In the genomic region with DNA sequence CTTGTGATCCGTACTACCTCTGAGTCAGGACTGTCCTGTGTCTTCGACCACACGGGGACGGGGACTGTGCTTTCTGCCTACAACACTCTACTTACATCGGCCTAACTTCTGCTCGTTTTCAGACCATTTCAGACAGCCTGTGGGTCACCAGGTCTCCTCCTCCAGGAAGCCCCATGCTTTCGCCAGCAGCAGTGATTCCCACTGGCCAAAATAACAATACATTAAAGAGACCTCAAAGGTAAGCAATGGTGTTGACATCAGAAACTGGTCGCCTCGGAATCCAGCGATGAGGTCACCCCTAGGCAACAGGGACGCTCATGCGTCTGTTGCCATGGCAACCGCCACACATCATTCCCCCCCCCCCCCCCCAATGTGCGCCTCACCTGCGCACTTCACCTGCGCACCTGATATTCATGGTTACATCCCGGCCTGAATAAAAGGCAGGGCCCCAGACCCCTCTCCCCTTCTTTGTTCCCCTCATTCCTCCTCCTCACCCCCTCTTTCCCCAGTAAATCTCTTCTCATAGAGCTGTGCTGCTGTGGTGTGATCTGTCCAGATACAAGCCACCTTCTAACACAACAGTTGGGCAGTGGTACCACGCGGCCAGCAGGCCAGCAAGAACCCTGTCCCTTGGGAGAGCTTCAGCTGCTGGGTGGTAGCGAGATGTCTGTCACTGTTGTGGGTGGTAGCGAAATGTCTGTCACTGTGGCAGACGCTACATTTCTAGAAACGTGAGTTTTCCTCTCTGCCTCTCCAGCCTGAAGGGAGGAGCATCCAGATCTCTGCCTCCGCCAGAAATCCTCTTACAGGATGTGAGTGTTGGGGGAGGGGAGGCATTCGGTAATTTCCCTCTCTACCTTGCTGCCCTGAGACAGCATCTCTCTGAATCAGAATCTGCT, we compare ENCODE assay signal across 9 mouse cellular contexts.
DNase-seq lines count a peak whose midpoint lies in the region; ATAC-seq and TF ChIP-seq lines count a peak whose summit lies in the region.
"Had no signal": no experiment of that assay in that cellular context is flagged by ENCODE, and none has a peak within 500 bp of the region (broad histone marks: within the 10 kb centered on the region; RNA-seq: fewer than 3 reads in every experiment).

No protein-coding gene starts in this region.

- TF ChIP-seq CTCF in lung, embryonic 14.5 days (IDR thresholded peaks at IDR 0.05; ENCODE audit: low read depth): no peak
- TF ChIP-seq CTCF in lung, adult 2 months (IDR thresholded peaks at IDR 0.05; ENCODE audit: insufficient read depth, low read length): no peak

- no peak overlapping the region for H3K9ac ChIP-seq in lung, embryonic 14.5 days
- H3K9ac ChIP-seq: heart, embryonic 15.5 days had no signal

- H3K4me3 ChIP-seq in lung, embryonic 14.5 days (ENCODE audit: low read depth, low read length): no peak overlapping the region
- no peak overlapping the region for H3K4me3 ChIP-seq in lung, adult 2 months (replicated peaks; ENCODE audit: extremely low read depth, low read depth, low read length)
- H3K4me3 ChIP-seq in hindbrain, embryonic 10.5 days: no peak overlapping the region
- H3K4me3 ChIP-seq: heart, embryonic 15.5 days had no signal

- TF ChIP-seq POLR2A in lung, adult 2 months (IDR thresholded peaks at IDR 0.05; ENCODE audit: borderline replicate concordance, extremely low read depth, low read depth, low read length): no peak

- 36% methylated on average over 24 of the region's 25 CpGs for WGBS in lung, embryonic 14.5 days
- 44% methylated on average over 25 of the region's 25 CpGs for WGBS in lung, adult 2 months
- WGBS in hindbrain, embryonic 10.5 days: 47% methylated on average over 25 of the region's 25 CpGs

- H3K36me3 ChIP-seq in lung, embryonic 14.5 days (ENCODE audit: insufficient read depth): no peaks in the 10 kb centered on the region
- no peaks in the 10 kb centered on the region for H3K36me3 ChIP-seq in hindbrain, embryonic 10.5 days
- H3K36me3 ChIP-seq: heart, embryonic 15.5 days had no signal

- DNase-seq in cerebellum, postnatal 14 days: peak; percentile 24 to 38
- no peak for DNase-seq in cerebellum, adult 11 months
- DNase-seq in lung, embryonic 14.5 days: peak; percentile 59
- DNase-seq in lung, adult 2 months: no peak
- no peak for DNase-seq in hindbrain, embryonic 10.5 days (ENCODE audit: low spot score)
- DNase-seq in naive thymus-derived CD4-positive, alpha-beta T cell, adult 2 months (ENCODE audit: low read depth): peak; percentile 28
- no peak for DNase-seq in spleen, postnatal 10 days (ENCODE audit: low spot score in 2 of 2)
- no peak for DNase-seq in urinary bladder, postnatal 14 days (ENCODE audit: low spot score)

- peaks cover 15% of the 10 kb centered on the region; the same call in 1 of the 2 replicates for H3K4me1 ChIP-seq in lung, embryonic 14.5 days (ENCODE audit: insufficient read depth)
- no peaks in the 10 kb centered on the region for H3K4me1 ChIP-seq in lung, adult 2 months (ENCODE audit: control insufficient read depth, insufficient read depth, low read length)
- peaks cover 23% of the 10 kb centered on the region for H3K4me1 ChIP-seq in hindbrain, embryonic 10.5 days (replicated peaks)

- H3K27ac ChIP-seq in lung, embryonic 14.5 days (ENCODE audit: low read depth): no peak overlapping the region
- H3K27ac ChIP-seq in hindbrain, embryonic 10.5 days: 0 out of 2 replicates have a peak overlapping the region, but pooled peaks have one; percentile 59
- H3K27ac ChIP-seq: heart, embryonic 15.5 days had no signal

- no peaks in the 10 kb centered on the region for H3K9me3 ChIP-seq in lung, embryonic 14.5 days (ENCODE audit: low read depth, low read length)
- no peaks in the 10 kb centered on the region for H3K9me3 ChIP-seq in hindbrain, embryonic 10.5 days
- H3K9me3 ChIP-seq: heart, embryonic 15.5 days had no signal

- H3K27me3 ChIP-seq in lung, embryonic 14.5 days (ENCODE audit: insufficient read depth, low read length): no peaks in the 10 kb centered on the region
- 0 out of 2 replicates have a peak, but pooled peaks cover 5% of the 10 kb centered on the region for H3K27me3 ChIP-seq in hindbrain, embryonic 10.5 days (ENCODE audit: insufficient read depth, poor library complexity, severe bottlenecking)

- ATAC-seq in lung, embryonic 14.5 days (ENCODE audit: insufficient read depth): peak; percentile 23; the same call in 1 of the 2 replicates

- no peak overlapping the region for H3K4me2 ChIP-seq in lung, embryonic 14.5 days
- H3K4me2 ChIP-seq: heart, embryonic 15.5 days had no signal

Comparison
In these comparisons a context has a peak if more than half of its experiments do, and no peak if none do; other contexts are left out.
1. DNase-seq: peak in cerebellum, postnatal 14 days (2 of 2), lung, embryonic 14.5 days (single experiment) and naive thymus-derived CD4-positive, alpha-beta T cell, adult 2 months (single experiment); none in cerebellum, adult 11 months (single experiment), lung, adult 2 months (single experiment), hindbrain, embryonic 10.5 days (single experiment), spleen, postnatal 10 days (0 of 2) and urinary bladder, postnatal 14 days (single experiment).